Mouse (Mus musculus) CH12.LX (cell line): ENCODE measurements around the gene Doc2a. TPM values are rescaled to one million over a fixed set of nuclear protein-coding genes. Genes with fewer than 3 reads are reported as not detected.

ENCODE experiments used
- DNase-seq: peaks from one replicate; pipeline ENCODE4 v3.0.0-alpha.2; 2013; ENCODE audit errors: extremely low read depth
- H3K27ac ChIP-seq: 2 replicates; pipeline ENCODE4 v1.5.1; 2012; ENCODE audit warnings: low read depth, mild to moderate bottlenecking, control low read depth, moderate library complexity; ENCODE audit not compliant: insufficient read depth
- H3K27me3 ChIP-seq: replicated peaks from 2 replicates; pipeline ENCODE3; 2012; ENCODE audit warnings: inconsistent platforms
- H3K36me3 ChIP-seq, 2 experiments: replicated peaks in 1 of 2; 2 replicates each; pipeline versions ENCODE3 to v1.6.1; 2012; ENCODE audit warnings: inconsistent platforms in 1 of 2, low read length in 1 of 2, mild to moderate bottlenecking in 1 of 2, mixed read lengths in 1 of 2, moderate library complexity in 1 of 2; ENCODE audit not compliant: control insufficient read depth in 1 of 2, insufficient read depth in 1 of 2
- H3K4me1 ChIP-seq, 2 experiments: 2 replicates each; pipeline ENCODE4 v1.6.1; 2012; ENCODE audit warnings: inconsistent platforms in 1 of 2, moderate library complexity in 1 of 2; ENCODE audit not compliant: insufficient read depth in 2 of 2, control insufficient read depth in 1 of 2
- H3K4me2 ChIP-seq: 2 replicates; pipeline ENCODE4 v1.6.1; 2012; ENCODE audit warnings: low read depth, mild to moderate bottlenecking, control low read depth; ENCODE audit not compliant: poor library complexity, insufficient read depth, severe bottlenecking
- H3K4me3 ChIP-seq, 3 experiments: fragments of 150-350 bp in 1 of 3; sonication (generic) in 1 of 3; replicated peaks in 1 of 3; 2 replicates each; pipeline versions ENCODE3 to v1.5.1; 2011 to 2012; ENCODE audit warnings: low read depth in 2 of 3, low read length in 2 of 3, mild to moderate bottlenecking in 2 of 3, moderate library complexity in 2 of 3, control low read depth in 1 of 3, improper control_type of control experiment in 1 of 3, inconsistent platforms in 1 of 3, mixed read lengths in 1 of 3; ENCODE audit not compliant: poor library complexity in 1 of 3
- H3K79me2 ChIP-seq: replicated peaks from 2 replicates; pipeline ENCODE4 v1.6.1; 2012; ENCODE audit warnings: mild to moderate bottlenecking, moderate library complexity; ENCODE audit not compliant: control insufficient read depth, poor library complexity, insufficient read depth, severe bottlenecking; ENCODE audit errors: extremely low read depth
- H3K9ac ChIP-seq: 2 replicates; pipeline ENCODE4 v1.6.1; 2012; ENCODE audit warnings: low read depth, mild to moderate bottlenecking, control low read depth, moderate library complexity; ENCODE audit not compliant: insufficient read depth
- H3K9me3 ChIP-seq: replicated peaks from 2 replicates; pipeline ENCODE3; 2012; ENCODE audit warnings: low read length, inconsistent platforms, mixed read lengths
- BHLHE40 ChIP-seq: IDR thresholded peaks from 2 replicates; pipeline ENCODE4 v1.6.1; 2011; ENCODE audit warnings: mild to moderate bottlenecking, low read depth, low read length, improper control_type of control experiment
- CHD1 ChIP-seq: IDR thresholded peaks from 2 replicates; pipeline ENCODE4 v1.6.1; 2012; ENCODE audit warnings: low read depth, low read length, improper control_type of control experiment, inconsistent platforms
- CHD2 ChIP-seq: IDR thresholded peaks from 2 replicates; pipeline ENCODE4 v1.6.1; 2011; ENCODE audit warnings: low read length, improper control_type of control experiment
- EP300 ChIP-seq: IDR thresholded peaks from 2 replicates; pipeline ENCODE4 v1.6.1; 2011; ENCODE audit warnings: low read length, improper control_type of control experiment
- ETS1 ChIP-seq: conservative IDR thresholded peaks from 2 replicates; pipeline ENCODE4 v1.6.1; 2012; ENCODE audit warnings: low read depth, mild to moderate bottlenecking, inconsistent platforms, low read length, improper control_type of control experiment, moderate library complexity
- IRF4 ChIP-seq: IDR thresholded peaks from 2 replicates; pipeline ENCODE4 v1.6.1; 2014; ENCODE audit warnings: low read depth, mild to moderate bottlenecking, inconsistent platforms, low read length, improper control_type of control experiment
- JUN ChIP-seq: IDR thresholded peaks from 2 replicates; pipeline ENCODE4 v1.6.1; 2011; ENCODE audit warnings: low read depth, mild to moderate bottlenecking, low read length, improper control_type of control experiment, moderate library complexity; ENCODE audit not compliant: insufficient read depth
- KAT2A ChIP-seq: IDR thresholded peaks from 2 replicates; pipeline ENCODE4 v1.6.1; 2012; ENCODE audit warnings: low read length, improper control_type of control experiment, inconsistent platforms; ENCODE audit not compliant: insufficient replicate concordance
- MAX ChIP-seq: IDR thresholded peaks from 2 replicates; pipeline ENCODE4 v1.6.1; 2011; ENCODE audit warnings: low read length, improper control_type of control experiment
- MAZ ChIP-seq: IDR thresholded peaks from 2 replicates; pipeline ENCODE4 v1.6.1; 2012; ENCODE audit warnings: low read depth, mild to moderate bottlenecking, inconsistent platforms, low read length, improper control_type of control experiment, moderate library complexity
- MEF2A ChIP-seq: IDR thresholded peaks from 2 replicates; pipeline ENCODE4 v1.6.1; 2014; ENCODE audit warnings: low read depth, mild to moderate bottlenecking, inconsistent platforms, low read length, improper control_type of control experiment, borderline replicate concordance
- MYC ChIP-seq: IDR thresholded peaks from 2 replicates; pipeline ENCODE4 v1.6.1; 2011; ENCODE audit warnings: low read depth, mild to moderate bottlenecking, improper control_type of control experiment, low read length
- NELFE ChIP-seq: IDR thresholded peaks from 2 replicates; pipeline ENCODE4 v1.6.1; 2011; ENCODE audit warnings: low read depth, low read length, improper control_type of control experiment
- NRF1 ChIP-seq: IDR thresholded peaks from 2 replicates; pipeline ENCODE4 v1.6.1; 2014; ENCODE audit warnings: low read depth, mild to moderate bottlenecking, inconsistent platforms, low read length, improper control_type of control experiment, moderate library complexity
- RAD21 ChIP-seq: IDR thresholded peaks from 2 replicates; pipeline ENCODE4 v1.6.1; 2011; ENCODE audit warnings: low read depth, mild to moderate bottlenecking, low read length, improper control_type of control experiment, moderate library complexity
- TBP ChIP-seq: conservative IDR thresholded peaks from 2 replicates; pipeline ENCODE4 v1.6.1; 2011; ENCODE audit warnings: low read depth, low read length, improper control_type of control experiment
- TCF12 ChIP-seq: IDR thresholded peaks from 2 replicates; pipeline ENCODE4 v1.6.1; 2014; ENCODE audit warnings: low read depth, mild to moderate bottlenecking, inconsistent platforms, low read length, improper control_type of control experiment
- USF1 ChIP-seq: IDR thresholded peaks from 2 replicates; pipeline ENCODE4 v1.6.1; 2014; ENCODE audit warnings: low read depth, mild to moderate bottlenecking, inconsistent platforms, low read length, improper control_type of control experiment
- ZC3H11A ChIP-seq: IDR thresholded peaks from 2 replicates; pipeline ENCODE4 v1.6.1; 2012; ENCODE audit warnings: low read depth, mild to moderate bottlenecking, inconsistent platforms, low read length, improper control_type of control experiment
- ZKSCAN1 ChIP-seq: IDR thresholded peaks from 2 replicates; pipeline ENCODE4 v1.6.1; 2012; ENCODE audit warnings: low read depth, inconsistent platforms, low read length, improper control_type of control experiment, borderline replicate concordance
- ZMIZ1 ChIP-seq: IDR thresholded peaks from 2 replicates; pipeline ENCODE4 v1.6.1; 2012; ENCODE audit warnings: low read depth, mild to moderate bottlenecking, inconsistent platforms, low read length, improper control_type of control experiment
- dilution Hi-C: fragments of 300-500 bp; cut with MboI; formaldehyde crosslinking; loops from 2 replicates; pipeline ENCODE4 v1.14.3; 2020; ENCODE audit warnings: low sequenced_read_pairs; ENCODE audit not compliant: extremely low pct_unique_long_range_greater_than_20kb, extremely low pct_ligation_motif_present
- in situ Hi-C: fragments of 300-500 bp; cut with MboI; formaldehyde crosslinking; loops from 3 replicates; pipeline ENCODE4 v1.14.3; 2019; ENCODE audit warnings: low sequenced_read_pairs, low pct_ligation_motif_present, low pct_unique_long_range_greater_than_20kb, mixed read lengths
- polyA plus RNA-seq: library from polyadenylated mRNA; unstranded; fragments of >175 nt; gene quantifications from 2 replicates; pipeline ENCODE4 v1.2.1, GENCODE M21; 2012; ENCODE audit warnings: low read depth; ENCODE audit not compliant: insufficient read length
- total RNA-seq, 2 experiments: library from RNA; depleted of rRNA; stranded (reverse); fragments of 300-350 nt in 1 of 2; fragments of >200 nt in 1 of 2; gene quantifications; 2 replicates each; pipeline ENCODE4 v1.2.3; 2012 to 2014

Gene Doc2a
- total and polyA plus RNA-seq, 3 experiments: 1.9 TPM; not detected in 2

DNA sequence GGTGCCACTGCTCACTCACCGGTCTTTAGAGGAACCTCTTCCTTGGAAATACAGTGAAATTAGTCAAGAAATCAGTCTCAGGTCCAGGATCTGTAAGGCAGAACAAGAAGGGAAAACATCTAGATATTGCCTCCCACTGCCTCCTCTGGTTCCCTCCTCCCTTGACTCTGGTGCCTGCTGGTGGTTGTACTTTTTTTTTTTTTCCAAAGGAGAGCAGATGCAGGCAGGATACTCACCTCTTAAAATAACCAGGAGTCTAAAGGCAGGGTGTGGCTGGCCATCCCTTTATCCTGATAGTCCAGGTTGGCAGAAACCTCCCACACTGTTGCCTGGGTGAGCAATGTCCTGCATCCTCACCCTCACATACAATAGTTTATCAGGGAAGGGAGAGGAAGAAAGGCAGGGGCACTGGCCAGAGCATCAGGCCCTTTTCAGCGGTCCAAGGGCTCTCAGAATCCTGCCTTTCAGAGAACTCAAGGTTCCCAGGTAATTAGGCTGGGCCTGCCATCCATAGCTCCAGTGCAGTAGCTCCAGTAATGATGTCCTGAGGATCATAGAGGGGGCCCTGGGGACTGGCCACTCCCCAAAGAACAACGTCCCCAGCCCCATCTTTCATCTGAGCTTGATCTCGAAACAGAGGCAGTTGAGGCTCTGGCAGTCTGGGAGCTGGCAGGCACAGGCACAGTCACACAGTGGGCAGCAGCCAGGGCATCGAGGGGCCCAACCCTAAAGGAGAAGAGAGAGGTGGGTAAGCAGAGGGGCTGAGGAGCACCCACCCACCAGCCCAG lies 46.8 kb upstream of the Doc2a start:
- Histone ChIP-seq H3K27ac (peak overlapping the region; percentile 92; the same call in 1 of the 2 replicates), H3K79me2 (peaks cover 26% of the 10 kb centered on the region), H3K4me2 (peak overlapping the region; percentile 72), H3K27me3 (no peaks in the 10 kb centered on the region), H3K9ac (peak overlapping the region; percentile 90), H3K9me3 (no peaks in the 10 kb centered on the region), H3K36me3 (peaks cover 21 to 28% of the 10 kb centered on the region in 2 experiments), H3K4me3 (peak overlapping the region; percentile 73 to 95 (median 77)), H3K4me1 (peaks cover 6 to 28% of the 10 kb centered on the region in 2 experiments; a peak in 3 of 4 replicates)
- in situ Hi-C loops: no loop called here
- dilution Hi-C loops: no loop called here
- no peak for DNase-seq
- TF ChIP-seq TBP (no peak), CHD2 (no peak), NRF1 (no peak), TCF12 (no peak), NELFE (no peak), CHD1 (no peak), MYC (no peak), BHLHE40 (no peak), MAZ (no peak), ZMIZ1 (no peak), USF1 (no peak), MAX (no peak), RAD21 (no peak), JUN (no peak), KAT2A (no peak), IRF4 (no peak), ZC3H11A (no peak)

GRCm38 (mm10) chr7:126801057-126801422 lies 46.2 kb upstream of the Doc2a start:
- in situ Hi-C loops (no loop called here), dilution Hi-C loops (no loop called here)
- Histone ChIP-seq H3K4me2 (no peak overlapping the region), H3K9ac (no peak overlapping the region), H3K9me3 (no peaks in the 10 kb centered on the region), H3K27ac (no peak overlapping the region), H3K79me2 (peaks cover 24% of the 10 kb centered on the region), H3K36me3 (peaks cover 15 to 22% of the 10 kb centered on the region in 2 experiments), H3K4me3 (no peak overlapping the region), H3K4me1 (peaks cover 3 to 22% of the 10 kb centered on the region in 2 experiments; a peak in 3 of 4 replicates), H3K27me3 (no peaks in the 10 kb centered on the region)
- TF ChIP-seq USF1: no peak
- TF ChIP-seq ZKSCAN1: peak; percentile 59; the same call in 1 of the 2 replicates
- no peak for TF ChIP-seq MEF2A
- TF ChIP-seq IRF4: no peak
- TF ChIP-seq ETS1: no peak
- TF ChIP-seq EP300: no peak
- DNase-seq: no peak
